Mouse (Mus musculus): ENCODE results near the gene Dgcr2. TPM values are rescaled to one million over a fixed set of nuclear protein-coding genes. Genes with fewer than 3 reads are reported as not detected.

The Dgcr2 gene
- polyA plus RNA-seq, 1 experiment from 2014 or later = 105 TPM

GRCm38 (mm10) chr16:17809125-17809524 lies 89.2 kb downstream of the Dgcr2 start:
- no peak for ATAC-seq (ENCODE audit: low FRiP score)
- Histone ChIP-seq H3K27me3 (ENCODE audit: control insufficient read depth, insufficient read depth, low read length) (peaks cover 42% of the 10 kb centered on the region), H3K4me1 (replicated peaks; ENCODE audit: control insufficient read depth, insufficient read depth, low read length) (peaks cover 32% of the 10 kb centered on the region), H3K4me3 (replicated peaks; ENCODE audit: low read length) (no peak overlapping the region), H3K4me2 (replicated peaks) (no peak overlapping the region), H3K9me3 (ENCODE audit: control insufficient read depth, low read length) (no peaks in the 10 kb centered on the region), H3K9ac (no peak overlapping the region), H3K27ac (no peak overlapping the region), H3K36me3 (replicated peaks; ENCODE audit: control insufficient read depth, insufficient read depth) (no peaks in the 10 kb centered on the region)
- WGBS = 83% methylated on average over 4 of the region's 4 CpGs
- DNase-seq (ENCODE audit: low spot score) = no peak

DNA sequence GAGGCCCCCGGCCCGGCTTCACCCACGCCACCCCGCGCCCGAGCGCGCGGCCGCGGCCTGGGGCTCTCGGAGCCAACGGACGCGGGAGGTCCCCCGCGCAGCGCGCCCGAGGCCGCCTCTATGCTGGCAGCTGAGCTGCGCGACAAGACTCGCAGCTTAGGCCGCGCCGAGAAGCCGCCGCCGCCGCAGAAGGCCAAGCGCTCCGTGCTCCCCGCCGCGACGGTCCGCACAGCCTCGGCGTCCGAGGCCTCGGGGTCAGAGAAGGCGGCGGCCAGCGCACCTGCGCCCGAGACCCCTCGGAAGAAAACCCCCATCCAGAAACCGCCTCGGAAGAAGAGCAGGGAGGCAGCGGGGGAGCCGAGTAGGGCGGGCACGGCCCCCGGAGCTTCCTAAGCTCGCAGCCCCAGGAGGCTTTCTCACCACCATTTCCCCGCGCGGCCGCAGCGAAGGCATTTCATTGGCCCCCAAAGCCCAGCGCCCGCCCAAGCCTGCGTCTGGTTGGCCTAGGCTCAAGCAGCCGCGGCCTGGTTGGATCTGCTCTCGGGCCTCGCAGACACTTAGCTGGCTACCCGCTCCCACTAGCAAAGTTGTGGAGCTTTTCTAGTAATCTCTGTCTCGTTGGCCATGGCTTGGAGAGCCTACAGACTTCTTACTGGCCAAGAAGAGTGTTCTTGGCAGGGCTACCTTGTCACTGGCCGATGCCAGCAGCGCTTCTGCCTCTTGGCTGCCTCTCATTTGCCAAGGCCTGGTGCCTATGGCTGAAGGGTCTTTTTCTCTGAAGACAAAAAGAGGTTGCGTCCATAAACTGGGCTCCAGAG lies 91.0 kb downstream of the Dgcr2 start:
- peak overlapping the region; percentile 81 for H3K27ac ChIP-seq
- H3K4me1 ChIP-seq (replicated peaks; ENCODE audit: control insufficient read depth, insufficient read depth, low read length) = peaks cover 45% of the 10 kb centered on the region
- 1% methylated on average over 69 of the region's 73 CpGs for WGBS
- H3K36me3 ChIP-seq (replicated peaks; ENCODE audit: control insufficient read depth, insufficient read depth) = no peaks in the 10 kb centered on the region
- peak overlapping the region; percentile 92 for H3K9ac ChIP-seq
- H3K4me3 ChIP-seq (replicated peaks; ENCODE audit: low read length) = peak overlapping the region; percentile 67
- ATAC-seq (ENCODE audit: low FRiP score) (peak; percentile 89), DNase-seq (ENCODE audit: low spot score) (peak; percentile 88)
- no peaks in the 10 kb centered on the region for H3K9me3 ChIP-seq (ENCODE audit: control insufficient read depth, low read length)
- peaks cover 46% of the 10 kb centered on the region for H3K27me3 ChIP-seq (ENCODE audit: control insufficient read depth, insufficient read depth, low read length)
- H3K4me2 ChIP-seq (replicated peaks) = peak overlapping the region; percentile 98

DNA sequence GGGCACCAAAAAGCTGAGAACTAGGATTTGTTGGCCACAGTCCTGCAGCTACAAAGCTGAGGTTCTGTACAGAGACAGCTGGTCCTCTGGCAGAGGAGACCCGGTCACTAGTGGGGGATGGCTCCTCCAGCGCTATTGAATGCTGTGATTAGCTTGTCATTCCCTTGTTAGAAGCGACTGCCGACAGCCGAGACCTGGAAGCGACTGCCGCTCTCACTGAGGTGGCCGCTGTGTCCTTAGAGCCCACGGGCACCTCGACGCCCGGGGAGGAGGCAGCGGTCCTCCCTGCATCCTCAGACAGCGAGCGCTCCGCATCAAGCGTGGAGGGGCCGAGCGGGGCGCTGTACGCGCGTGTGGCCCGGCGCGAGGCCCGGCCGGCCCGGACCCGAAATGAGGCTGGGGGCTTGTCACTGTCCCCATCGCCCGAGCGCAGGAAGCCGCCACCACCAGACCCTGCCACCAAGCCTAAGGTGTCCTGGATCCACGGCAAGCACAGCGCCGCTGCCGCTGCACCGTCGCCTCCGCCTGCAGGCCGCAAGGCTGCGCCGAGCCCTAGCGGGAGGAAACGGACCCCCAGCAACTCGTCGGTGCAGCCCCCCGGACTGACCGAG lies 91.7 kb downstream of the Dgcr2 start:
- Histone ChIP-seq H3K4me2 (replicated peaks) (peak overlapping the region; percentile 98), H3K36me3 (replicated peaks; ENCODE audit: control insufficient read depth, insufficient read depth) (no peaks in the 10 kb centered on the region), H3K9ac (peak overlapping the region; percentile 92), H3K4me3 (replicated peaks; ENCODE audit: low read length) (peak overlapping the region; percentile 67), H3K9me3 (ENCODE audit: control insufficient read depth, low read length) (no peaks in the 10 kb centered on the region), H3K4me1 (replicated peaks; ENCODE audit: control insufficient read depth, insufficient read depth, low read length) (peaks cover 47% of the 10 kb centered on the region), H3K27me3 (ENCODE audit: control insufficient read depth, insufficient read depth, low read length) (peaks cover 51% of the 10 kb centered on the region), H3K27ac (peak overlapping the region; percentile 81)
- ATAC-seq (ENCODE audit: low FRiP score) (peak; percentile 25), DNase-seq (ENCODE audit: low spot score) (peak; percentile 36)
- 3% methylated on average over 48 of the region's 50 CpGs for WGBS

- peak overlapping the region; percentile 20; the same call in 1 of the 2 replicates for H3K4me3 ChIP-seq (replicated peaks; ENCODE audit: low read length)
- WGBS = 11% methylated on average over 7 of the region's 7 CpGs
- no peak for DNase-seq (ENCODE audit: low spot score)
- peaks cover 44% of the 10 kb centered on the region for H3K4me1 ChIP-seq (replicated peaks; ENCODE audit: control insufficient read depth, insufficient read depth, low read length)
- no peaks in the 10 kb centered on the region for H3K36me3 ChIP-seq (replicated peaks; ENCODE audit: control insufficient read depth, insufficient read depth)
- H3K27me3 ChIP-seq (ENCODE audit: control insufficient read depth, insufficient read depth, low read length) = peaks cover 66% of the 10 kb centered on the region
- H3K27ac ChIP-seq = no peak overlapping the region
- H3K9me3 ChIP-seq (ENCODE audit: control insufficient read depth, low read length) = no peaks in the 10 kb centered on the region
- ATAC-seq (ENCODE audit: low FRiP score) = no peak
- H3K9ac ChIP-seq = no peak overlapping the region
- peak overlapping the region; percentile 47 for H3K4me2 ChIP-seq (replicated peaks)
Observed at GRCm38 (mm10) chr16:17804982-17805381, 93.4 kb downstream of the Dgcr2 start.

GRCm38 (mm10) chr16:17804449-17804912 lies 93.9 kb downstream of the Dgcr2 start:
- ATAC-seq (ENCODE audit: low FRiP score) (no peak), DNase-seq (ENCODE audit: low spot score) (no peak)
- peak overlapping the region; percentile 20 for H3K4me3 ChIP-seq (replicated peaks; ENCODE audit: low read length)
- H3K9ac ChIP-seq = 0 out of 2 replicates have a peak overlapping the region, but pooled peaks have one; percentile 2
- no peak overlapping the region for H3K27ac ChIP-seq
- WGBS = 3% methylated on average over 33 of the region's 33 CpGs
- no peaks in the 10 kb centered on the region for H3K36me3 ChIP-seq (replicated peaks; ENCODE audit: control insufficient read depth, insufficient read depth)
- peaks cover 71% of the 10 kb centered on the region for H3K27me3 ChIP-seq (ENCODE audit: control insufficient read depth, insufficient read depth, low read length)
- H3K9me3 ChIP-seq (ENCODE audit: control insufficient read depth, low read length) = no peaks in the 10 kb centered on the region
- H3K4me2 ChIP-seq (replicated peaks) = peak overlapping the region; percentile 47
- H3K4me1 ChIP-seq (replicated peaks; ENCODE audit: control insufficient read depth, insufficient read depth, low read length) = peaks cover 39% of the 10 kb centered on the region

GRCm38 (mm10) chr16:17803675-17804448 lies 94.5 kb downstream of the Dgcr2 start:
- no peak for DNase-seq (ENCODE audit: low spot score)
- peaks cover 37% of the 10 kb centered on the region for H3K4me1 ChIP-seq (replicated peaks; ENCODE audit: control insufficient read depth, insufficient read depth, low read length)
- H3K9ac ChIP-seq = 0 out of 2 replicates have a peak overlapping the region, but pooled peaks have one; percentile 2

DNA sequence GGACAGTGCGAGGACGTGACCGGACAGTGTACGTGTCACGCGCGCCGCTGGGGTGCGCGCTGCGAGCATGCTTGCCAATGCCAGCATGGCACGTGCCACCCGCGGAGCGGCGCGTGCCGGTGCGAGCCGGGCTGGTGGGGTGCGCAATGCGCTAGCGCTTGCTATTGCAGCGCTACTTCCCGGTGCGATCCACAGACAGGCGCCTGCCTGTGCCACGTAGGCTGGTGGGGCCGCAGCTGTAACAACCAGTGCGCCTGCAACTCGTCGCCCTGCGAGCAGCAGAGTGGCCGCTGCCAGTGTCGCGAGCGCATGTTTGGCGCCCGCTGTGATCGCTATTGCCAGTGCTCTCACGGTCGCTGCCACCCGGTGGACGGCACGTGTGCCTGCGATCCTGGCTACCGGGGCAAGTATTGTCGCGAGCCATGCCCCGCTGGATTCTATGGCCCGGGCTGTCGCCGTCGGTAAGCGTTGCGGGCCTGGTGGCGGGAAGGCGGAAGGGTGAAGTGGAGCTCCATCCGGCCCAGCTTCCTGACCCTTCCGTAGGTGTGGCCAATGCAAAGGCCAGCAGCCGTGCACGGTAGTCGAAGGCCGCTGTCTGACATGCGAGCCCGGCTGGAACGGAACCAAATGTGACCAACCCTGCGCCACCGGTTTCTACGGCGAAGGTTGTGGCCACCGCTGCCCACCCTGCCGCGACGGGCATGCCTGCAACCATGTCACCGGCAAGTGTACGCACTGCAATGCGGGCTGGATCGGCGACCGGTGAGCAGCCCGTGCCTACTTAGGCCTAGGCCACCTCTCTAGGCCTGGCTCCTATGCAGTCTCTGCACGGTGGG lies 95.3 kb downstream of the Dgcr2 start:
- no peak for ATAC-seq (ENCODE audit: low FRiP score)

More at GRCm38 (mm10) chr16:17803675-17804448, 94.5 kb downstream of the Dgcr2 start:
- Histone ChIP-seq H3K27me3 (ENCODE audit: control insufficient read depth, insufficient read depth, low read length) (peaks cover 78% of the 10 kb centered on the region), H3K36me3 (replicated peaks; ENCODE audit: control insufficient read depth, insufficient read depth) (no peaks in the 10 kb centered on the region), H3K4me2 (replicated peaks) (peak overlapping the region; percentile 64), H3K9me3 (ENCODE audit: control insufficient read depth, low read length) (no peaks in the 10 kb centered on the region), H3K4me3 (replicated peaks; ENCODE audit: low read length) (peak overlapping the region; percentile 33), H3K27ac (no peak overlapping the region)
- no peak for ATAC-seq (ENCODE audit: low FRiP score)
- WGBS = 8% methylated on average over 33 of the region's 33 CpGs

GRCm38 (mm10) chr16:17802456-17802838 lies 95.9 kb downstream of the Dgcr2 start:
- WGBS = 5% methylated on average over 18 of the region's 18 CpGs

More for the DNA sequence above, 95.3 kb downstream of the Dgcr2 start:
- Histone ChIP-seq H3K4me2 (replicated peaks) (peak overlapping the region; percentile 64), H3K27me3 (ENCODE audit: control insufficient read depth, insufficient read depth, low read length) (peaks cover 86% of the 10 kb centered on the region), H3K4me1 (replicated peaks; ENCODE audit: control insufficient read depth, insufficient read depth, low read length) (peaks cover 37% of the 10 kb centered on the region), H3K9ac (peak overlapping the region; percentile 46; the same call in 1 of the 2 replicates), H3K9me3 (ENCODE audit: control insufficient read depth, low read length) (no peaks in the 10 kb centered on the region), H3K27ac (no peak overlapping the region), H3K36me3 (replicated peaks; ENCODE audit: control insufficient read depth, insufficient read depth) (no peaks in the 10 kb centered on the region), H3K4me3 (replicated peaks; ENCODE audit: low read length) (peak overlapping the region; percentile 33)
- 2% methylated on average over 81 of the region's 83 CpGs for WGBS
- DNase-seq (ENCODE audit: low spot score) = peak; percentile 40

More at GRCm38 (mm10) chr16:17802456-17802838, 95.9 kb downstream of the Dgcr2 start:
- Histone ChIP-seq H3K9ac (peak overlapping the region; percentile 46; the same call in 1 of the 2 replicates), H3K4me1 (replicated peaks; ENCODE audit: control insufficient read depth, insufficient read depth, low read length) (peaks cover 32% of the 10 kb centered on the region), H3K27ac (no peak overlapping the region), H3K4me2 (replicated peaks) (peak overlapping the region; percentile 64), H3K9me3 (ENCODE audit: control insufficient read depth, low read length) (no peaks in the 10 kb centered on the region), H3K36me3 (replicated peaks; ENCODE audit: control insufficient read depth, insufficient read depth) (no peaks in the 10 kb centered on the region), H3K4me3 (replicated peaks; ENCODE audit: low read length) (peak overlapping the region; percentile 33), H3K27me3 (ENCODE audit: control insufficient read depth, insufficient read depth, low read length) (peaks cover 92% of the 10 kb centered on the region)
- no peak for ATAC-seq (ENCODE audit: low FRiP score)
- DNase-seq (ENCODE audit: low spot score) = no peak

Data from hindbrain, embryonic 14.5 days (tissue).